Mouse (Mus musculus): ENCODE measurements around the gene 1110051M20Rik.

DNA sequence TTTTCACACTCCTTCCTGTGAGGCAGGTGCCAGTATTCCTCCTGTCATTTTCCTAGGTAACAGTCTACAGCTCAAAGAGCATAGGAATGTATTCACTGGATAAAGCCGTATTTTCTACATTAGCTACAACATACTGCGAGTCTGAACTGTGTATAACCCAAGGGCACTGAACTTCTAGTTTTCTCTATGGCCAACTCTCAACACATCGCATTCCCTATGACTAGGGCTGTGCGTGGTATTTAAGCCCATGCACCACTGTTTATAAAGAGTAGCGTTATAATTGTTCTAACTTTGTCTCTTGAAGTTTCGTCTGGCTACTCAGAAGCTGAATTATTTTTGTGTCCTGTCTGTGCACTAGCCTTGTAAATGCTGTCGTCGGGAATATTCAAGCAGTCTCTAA is 7.8 kb downstream of the 1110051M20Rik start:
- TF ChIP-seq CTCF (IDR thresholded peaks at IDR 0.05; ENCODE audit: low read depth) = no peak
- TF ChIP-seq EP300 (IDR thresholded peaks at IDR 0.05; ENCODE audit: low read depth) = no peak

Data from liver, embryonic 14.5 days (tissue).